In the genomic region with DNA sequence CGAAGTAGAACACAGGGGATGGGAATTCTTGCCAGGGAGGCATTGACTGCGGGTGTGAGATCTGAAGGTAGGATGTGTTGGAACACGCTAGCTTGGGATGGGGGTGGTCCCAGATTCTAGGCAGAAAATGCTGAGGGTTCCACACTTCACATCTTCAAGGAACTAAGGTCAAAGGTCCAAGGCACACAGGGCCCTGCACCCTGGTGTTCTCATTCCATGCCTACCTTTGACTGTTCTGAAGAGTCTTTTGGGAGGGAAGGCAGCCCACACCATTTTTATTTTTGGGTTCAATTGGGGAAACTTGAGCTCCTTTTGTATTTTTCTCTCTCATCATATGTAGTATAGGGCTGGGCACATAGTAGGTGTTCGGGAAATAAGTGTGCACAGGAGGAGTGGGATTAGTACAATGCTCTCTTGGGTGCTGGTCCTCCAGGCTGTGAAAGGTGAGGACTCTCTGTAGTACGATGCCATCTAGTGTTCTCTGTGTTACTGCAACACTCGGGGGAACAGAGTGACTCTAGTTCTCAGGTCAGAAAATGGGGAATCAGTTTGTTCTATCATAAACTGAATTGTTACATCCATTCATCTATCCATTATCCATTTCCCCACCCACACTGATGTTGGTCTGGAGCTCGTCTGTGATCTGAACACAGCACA, we compare ENCODE assay signal across 8 mouse cellular contexts. TPM values are rescaled to one million over a fixed set of nuclear protein-coding genes. Genes with fewer than 3 reads are reported as not detected.
DNase-seq lines count a peak whose midpoint lies in the region; ATAC-seq and TF ChIP-seq lines count a peak whose summit lies in the region.

No protein-coding gene starts in this region.

- H3K4me1 ChIP-seq in cortical plate, adult 2 months (ENCODE audit: control insufficient read depth, insufficient read depth, low read length), result no peaks in the 10 kb centered on the region
- no peaks in the 10 kb centered on the region for H3K4me1 ChIP-seq in liver, embryonic 12.5 days

- H3ac ChIP-seq in C2C12 (ENCODE audit: control insufficient read depth, insufficient read length, low read depth), result no peak overlapping the region

- no peak overlapping the region for H3K4me2 ChIP-seq in liver, embryonic 12.5 days

- no peak overlapping the region for H3K9ac ChIP-seq in liver, embryonic 12.5 days

- H3K27me3 ChIP-seq in C2C12 (ENCODE audit: control insufficient read depth, insufficient read depth, insufficient read length), result no peaks in the 10 kb centered on the region
- H3K27me3 ChIP-seq in liver, embryonic 12.5 days (replicated peaks), result peaks cover 12% of the 10 kb centered on the region; the same call in 1 of the 2 replicates

- WGBS in liver, embryonic 12.5 days (ENCODE audit: insufficient replicate concordance), result 37% methylated on average over 7 of the region's 7 CpGs

- H3K27ac ChIP-seq in cortical plate, adult 2 months (ENCODE audit: insufficient read depth, low read length), result no peak overlapping the region
- no peak overlapping the region for H3K27ac ChIP-seq in liver, embryonic 12.5 days

- no peak for TF ChIP-seq POLR2A in cortical plate, adult 2 months (IDR thresholded peaks at IDR 0.05; ENCODE audit: extremely low read depth, insufficient read depth, low read length)

- no peaks in the 10 kb centered on the region for H3K79me2 ChIP-seq in C2C12 (ENCODE audit: control insufficient read depth, insufficient read depth)

- H3K36me3 ChIP-seq in C2C12 (ENCODE audit: control insufficient read depth, insufficient read depth), result no peaks in the 10 kb centered on the region
- H3K36me3 ChIP-seq in liver, embryonic 12.5 days, result no peaks in the 10 kb centered on the region

- peak; percentile 14 for TF ChIP-seq CTCF in C2C12 (IDR thresholded peaks at IDR 0.05; ENCODE audit: control insufficient read depth, insufficient read depth, insufficient read length)
- peak; percentile 91 for TF ChIP-seq CTCF in cortical plate, adult 2 months (IDR thresholded peaks at IDR 0.05; ENCODE audit: extremely low read depth, insufficient read depth, low read length)

- ATAC-seq in hematopoietic stem cell, adult 5-6 weeks (replicated peaks in 1 of 2; ENCODE audit: insufficient read depth in 1 of 2, low FRiP score in 2 of 2, low TSS enrichment in 1 of 2, low read depth in 1 of 2, poor library complexity in 2 of 2, severe bottlenecking in 2 of 2), result peak; percentile 88 to 90
- peak; percentile 27; the same call in 1 of the 2 replicates for ATAC-seq in liver, embryonic 12.5 days
- peak; percentile 90 for ATAC-seq in neutrophil, adult 5-6 weeks (ENCODE audit: extremely low read depth, insufficient number of reproducible peaks, low FRiP score, poor library complexity, severe bottlenecking)

- no peaks in the 10 kb centered on the region for H3K9me3 ChIP-seq in liver, embryonic 12.5 days (replicated peaks)

- DNase-seq in cerebellum, postnatal 14 days, result peak; percentile 43 to 52
- no peak for DNase-seq in cerebellum, adult 8-10 months
- DNase-seq in ovary, postnatal 36 days (ENCODE audit: low spot score), result no peak

- H3K79me3 ChIP-seq in C2C12 (ENCODE audit: low read depth), result no peaks in the 10 kb centered on the region

- no peak overlapping the region for H3K4me3 ChIP-seq in C2C12 (ENCODE audit: insufficient read depth, poor library complexity, severe bottlenecking)
- no peak overlapping the region for H3K4me3 ChIP-seq in cortical plate, adult 2 months (ENCODE audit: insufficient read depth, low read length)
- H3K4me3 ChIP-seq in liver, embryonic 12.5 days, result no peak overlapping the region

TF ChIP-seq in C2C12, 6 proteins besides CTCF, POLR2A, EP300 and RAD21:
- TF ChIP-seq FOSL1 (IDR thresholded peaks at IDR 0.05; ENCODE audit: insufficient read depth, low read length, poor library complexity, severe bottlenecking), result no peak
- no peak for TF ChIP-seq MYOG (IDR thresholded peaks at IDR 0.05; ENCODE audit: control insufficient read depth, extremely low read depth, insufficient read length)
- no peak for TF ChIP-seq USF1 (IDR thresholded peaks at IDR 0.05; ENCODE audit: low read depth)
- no peak for TF ChIP-seq MAX (IDR thresholded peaks at IDR 0.05)
- TF ChIP-seq CEBPB (IDR thresholded peaks at IDR 0.05; ENCODE audit: low read depth), result no peak
- TF ChIP-seq MYOD1 (IDR thresholded peaks at IDR 0.05; ENCODE audit: control insufficient read depth, insufficient read length, low read depth), result no peak

RNA-seq across cellular contexts. Expression of a gene that starts 5.4 kb away (rescaled TPM):
- not detected for polyA plus RNA-seq in C2C12 (2012; fragmentation: generic; extraction: Trizol)
- polyA plus RNA-seq in cortical plate, adult 2 months (2012; rRNA removed), result 0.17 and 0.19 TPM in 2 replicates
- not detected in 2 replicates for total RNA-seq in hematopoietic stem cell, adult 5-6 weeks (2017)
- polyA plus RNA-seq in liver, embryonic 12.5 days (2016; fragmentation: Nextera tagmentation; extraction: Ambion mirVana), result not detected in 2 replicates
- not detected in 2 replicates for total RNA-seq in neutrophil, adult 5-6 weeks (2017)

RNA-seq across cellular contexts. Expression of a gene that starts 13.0 kb away (rescaled TPM):
- 66.5 TPM for polyA plus RNA-seq in C2C12 (2012; fragmentation: generic; extraction: Trizol)
- polyA plus RNA-seq in cortical plate, adult 2 months (2012; rRNA removed), result 0.78 and 0.79 TPM in 2 replicates
- 18.6 and 33.0 TPM in 2 replicates for total RNA-seq in hematopoietic stem cell, adult 5-6 weeks (2017)
- polyA plus RNA-seq in liver, embryonic 12.5 days (2016; fragmentation: Nextera tagmentation; extraction: Ambion mirVana), result 5.3 and 5.9 TPM in 2 replicates
- 74.8 and 79.2 TPM in 2 replicates for total RNA-seq in neutrophil, adult 5-6 weeks (2017)

RNA-seq across cellular contexts. Expression of a gene that starts 13.0 kb away (rescaled TPM):
- polyA plus RNA-seq in C2C12 (2012; fragmentation: generic; extraction: Trizol), result 0.07 TPM
- 0.44 and 0.94 TPM in 2 replicates for polyA plus RNA-seq in cortical plate, adult 2 months (2012; rRNA removed)
- total RNA-seq in hematopoietic stem cell, adult 5-6 weeks (2017), result 0.10 TPM in 1 of 2 replicates, not detected in the other
- polyA plus RNA-seq in liver, embryonic 12.5 days (2016; fragmentation: Nextera tagmentation; extraction: Ambion mirVana), result 0.04 TPM in 1 of 2 replicates, not detected in the other
- 0.23 and 0.49 TPM in 2 replicates for total RNA-seq in neutrophil, adult 5-6 weeks (2017)

Comparison
In these comparisons a context has a peak if more than half of its experiments do, and no peak if none do; other contexts are left out.
1. DNase-seq: peak in cerebellum, postnatal 14 days (2 of 2); none in cerebellum, adult 8-10 months (single experiment) and ovary, postnatal 36 days (single experiment).
2. ATAC-seq: peak in every context shown above with its lines; median percentile 90 in neutrophil, adult 5-6 weeks; 89 in hematopoietic stem cell, adult 5-6 weeks; 27 in liver, embryonic 12.5 days.